Mouse (Mus musculus) brain, embryonic 18.5 days (tissue): ENCODE measurements at regions not wholly inside any gene's neighbourhood (a gene's known extent, or its start where the extent isn't known, plus 50 kb on each side); places are given as distances from the start of the nearest gene placed in this dataset.

Experiments
- DNase-seq: peaks from one replicate; pipeline ENCODE4 v3.0.0-alpha.2; 2012; ENCODE audit warnings: low read depth, low spot score

DNA sequence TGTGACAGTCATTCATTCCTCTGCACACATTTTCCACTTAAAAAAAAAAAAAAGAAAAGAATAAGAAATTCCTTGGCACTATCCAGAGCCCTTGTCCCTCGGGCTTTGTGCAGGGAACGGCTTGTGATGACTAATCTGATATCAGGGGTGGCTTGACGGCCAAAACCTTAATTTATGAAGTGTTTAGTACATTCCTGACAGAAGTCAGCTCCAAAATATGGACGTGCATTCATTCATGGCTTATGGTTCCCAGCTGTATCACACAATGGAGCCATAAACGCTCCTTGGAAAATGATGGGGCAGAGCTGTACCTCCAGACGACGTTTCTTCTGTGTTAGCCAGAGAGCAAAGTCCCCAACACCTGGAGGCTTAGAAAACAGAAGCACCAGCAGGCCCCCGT is 62.1 kb upstream of the Elac2 start:
- DNase-seq, result no peak

- DNase-seq, result no peak
These were observed 61.5 kb upstream of the Elac2 start for GRCm38 (mm10) chr11:64917301-64917700.

- DNase-seq, result no peak
These were observed 53.8 kb upstream of the Elac2 start for GRCm38 (mm10) chr11:64924989-64925388.

DNA sequence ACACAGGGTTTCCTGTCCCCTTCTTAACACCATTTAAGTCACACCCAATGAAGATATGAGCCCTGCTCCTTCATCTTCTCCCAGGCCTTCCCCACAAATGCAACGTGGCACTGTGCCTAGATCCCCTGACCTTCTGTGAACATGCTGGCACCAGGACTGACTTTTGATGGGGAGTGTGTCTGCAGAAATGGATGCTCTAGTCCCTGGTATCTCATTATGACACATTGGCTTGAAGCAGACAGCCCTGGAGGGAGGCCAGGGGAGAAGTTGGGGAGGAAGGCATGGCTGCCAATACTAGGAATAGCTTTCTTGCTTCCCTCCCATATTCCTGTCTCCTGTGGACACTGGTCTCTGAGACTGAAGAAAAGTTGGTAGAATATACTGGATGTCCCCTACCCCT is 52.9 kb upstream of the Elac2 start:
- no peak for DNase-seq
